8 mouse cellular contexts compared by ENCODE assay signal in the genomic region with DNA sequence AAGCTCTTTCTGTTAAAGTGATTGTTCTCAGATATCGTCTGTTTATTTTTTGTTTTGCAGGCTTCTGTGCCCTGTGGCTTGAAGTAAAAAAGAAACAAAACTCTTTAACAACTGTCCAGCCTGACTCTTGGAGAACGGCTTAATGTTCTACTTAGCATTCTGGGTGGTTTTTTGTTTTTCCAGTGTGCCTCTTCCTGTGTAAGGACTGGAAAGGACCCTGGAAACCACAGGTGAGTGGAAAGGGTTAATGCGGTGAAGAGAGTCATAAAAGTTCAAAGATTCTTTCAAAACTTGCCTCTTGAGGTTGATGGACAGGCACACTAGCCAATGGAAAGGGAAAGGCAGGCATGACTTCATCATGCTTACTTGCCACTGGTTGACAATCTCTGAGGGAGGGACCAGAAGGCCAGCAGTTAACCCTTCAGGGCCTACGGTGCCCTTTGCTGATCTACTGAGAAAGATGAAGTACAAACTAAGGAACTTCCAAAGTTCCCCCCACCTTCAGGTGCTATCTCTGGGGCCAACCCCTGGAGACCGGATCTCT. TPM values are rescaled to one million over a fixed set of nuclear protein-coding genes. Genes with fewer than 3 reads are reported as not detected.
DNase-seq lines count a peak whose midpoint lies in the region; ATAC-seq and TF ChIP-seq lines count a peak whose summit lies in the region.

No protein-coding gene starts in this region.

- 7% methylated on average over 5 of the region's 5 CpGs for WGBS in forebrain, embryonic 11.5 days
- 11% methylated on average over 5 of the region's 5 CpGs for WGBS in heart, embryonic 15.5 days
- WGBS in liver, embryonic 14.5 days (ENCODE audit: insufficient replicate concordance) = 5% methylated on average over 5 of the region's 5 CpGs
- 9% methylated on average over 5 of the region's 5 CpGs for WGBS in neural tube, embryonic 11.5 days

- peaks cover 17% of the 10 kb centered on the region for H3K4me1 ChIP-seq in forebrain, embryonic 11.5 days (replicated peaks; ENCODE audit: control insufficient read depth, insufficient read depth, low read length)
- H3K4me1 ChIP-seq in heart, embryonic 15.5 days (replicated peaks) = peaks cover 36% of the 10 kb centered on the region
- H3K4me1 ChIP-seq in liver, embryonic 14.5 days (replicated peaks; ENCODE audit: control insufficient read depth in 2 of 2, insufficient read depth in 2 of 2, low read length in 1 of 2) = peaks cover 3 to 23% of the 10 kb centered on the region in 2 experiments
- peaks cover 26% of the 10 kb centered on the region for H3K4me1 ChIP-seq in neural tube, embryonic 11.5 days (ENCODE audit: control insufficient read depth, insufficient read depth, low read length)

- DNase-seq in 416B (ENCODE audit: low read depth) = peak; percentile 99
- peak; percentile 91 for DNase-seq in adrenal gland, adult 2 months
- peak; percentile 86 for DNase-seq in forebrain, embryonic 11.5 days (ENCODE audit: low spot score)
- peak; percentile 96 for DNase-seq in kidney, postnatal 10 days
- peak; percentile 86 to 90 (median 89) for DNase-seq in liver, embryonic 14.5 days (ENCODE audit: low read depth in 3 of 3, low spot score in 3 of 3)
- DNase-seq in neural tube, embryonic 11.5 days (ENCODE audit: low spot score) = peak; percentile 91
- peak; percentile 94 for DNase-seq in testis, postnatal 10 days (ENCODE audit: low spot score)

- ATAC-seq in forebrain, embryonic 11.5 days (replicated peaks; ENCODE audit: low FRiP score) = peak; percentile 86
- peak; percentile 81 for ATAC-seq in heart, embryonic 15.5 days (replicated peaks; ENCODE audit: insufficient number of reproducible peaks, insufficient read depth, low FRiP score, low read depth)
- ATAC-seq in liver, embryonic 14.5 days (ENCODE audit: insufficient read depth) = peak; percentile 85
- ATAC-seq in neural tube, embryonic 11.5 days (ENCODE audit: insufficient read depth, low FRiP score, low TSS enrichment) = 0 out of 2 replicates have a peak, but pooled peaks have one; percentile 58

- TF ChIP-seq CTCF in liver, embryonic 14.5 days (IDR thresholded peaks at IDR 0.05; ENCODE audit: low read depth) = no peak

- no peaks in the 10 kb centered on the region for H3K36me3 ChIP-seq in forebrain, embryonic 11.5 days (ENCODE audit: control insufficient read depth, insufficient read depth, low read length)
- H3K36me3 ChIP-seq in heart, embryonic 15.5 days = no peaks in the 10 kb centered on the region
- no peaks in the 10 kb centered on the region for H3K36me3 ChIP-seq in liver, embryonic 14.5 days (replicated peaks; ENCODE audit: control insufficient read depth, insufficient read depth, low read depth)
- no peaks in the 10 kb centered on the region for H3K36me3 ChIP-seq in neural tube, embryonic 11.5 days (ENCODE audit: control insufficient read depth, insufficient read depth, low read length)

- H3K9ac ChIP-seq in forebrain, embryonic 11.5 days (ENCODE audit: low read length) = peak overlapping the region; percentile 9; the same call in 1 of the 2 replicates
- H3K9ac ChIP-seq in heart, embryonic 15.5 days = no peak overlapping the region
- peak overlapping the region; percentile 44 for H3K9ac ChIP-seq in liver, embryonic 14.5 days (replicated peaks)
- H3K9ac ChIP-seq in neural tube, embryonic 11.5 days (ENCODE audit: low read length) = no peak overlapping the region

- no peak overlapping the region for H3K4me3 ChIP-seq in forebrain, embryonic 11.5 days (ENCODE audit: low read depth, low read length)
- peak overlapping the region; percentile 25 for H3K4me3 ChIP-seq in heart, embryonic 15.5 days
- peak overlapping the region; percentile 5 to 21; a peak in 1 of 4 replicates for H3K4me3 ChIP-seq in liver, embryonic 14.5 days (ENCODE audit: insufficient read depth in 1 of 2, low read depth in 2 of 2, low read length in 2 of 2)
- H3K4me3 ChIP-seq in neural tube, embryonic 11.5 days (ENCODE audit: low read depth, low read length) = no peak overlapping the region

- H3K27ac ChIP-seq in forebrain, embryonic 11.5 days (ENCODE audit: low read depth, low read length) = no peak overlapping the region
- H3K27ac ChIP-seq in heart, embryonic 15.5 days = peak overlapping the region; percentile 17; the same call in 1 of the 2 replicates
- H3K27ac ChIP-seq in liver, embryonic 14.5 days = no peak overlapping the region
- no peak overlapping the region for H3K27ac ChIP-seq in neural tube, embryonic 11.5 days (ENCODE audit: low read depth, low read length)

- H3K9me3 ChIP-seq in forebrain, embryonic 11.5 days (ENCODE audit: control insufficient read depth, low read length) = no peaks in the 10 kb centered on the region
- H3K9me3 ChIP-seq in heart, embryonic 15.5 days (replicated peaks) = no peaks in the 10 kb centered on the region
- H3K9me3 ChIP-seq in liver, embryonic 14.5 days (ENCODE audit: control insufficient read depth, low read length) = no peaks in the 10 kb centered on the region
- H3K9me3 ChIP-seq in neural tube, embryonic 11.5 days (ENCODE audit: control insufficient read depth, low read length) = no peaks in the 10 kb centered on the region

- no peak for TF ChIP-seq EP300 in liver, embryonic 14.5 days (IDR thresholded peaks at IDR 0.05; ENCODE audit: low read depth)

- H3K4me2 ChIP-seq in forebrain, embryonic 11.5 days (ENCODE audit: low read depth, low read length, severe bottlenecking) = peak overlapping the region; percentile 6; the same call in 1 of the 2 replicates
- peak overlapping the region; percentile 53 for H3K4me2 ChIP-seq in heart, embryonic 15.5 days
- H3K4me2 ChIP-seq in liver, embryonic 14.5 days (ENCODE audit: low read depth) = peak overlapping the region; percentile 54
- H3K4me2 ChIP-seq in neural tube, embryonic 11.5 days (ENCODE audit: low read depth) = peak overlapping the region; percentile 12; the same call in 1 of the 2 replicates

- H3K27me3 ChIP-seq in forebrain, embryonic 11.5 days (ENCODE audit: control insufficient read depth, insufficient read depth, low read length) = no peaks in the 10 kb centered on the region
- H3K27me3 ChIP-seq in heart, embryonic 15.5 days = no peaks in the 10 kb centered on the region
- H3K27me3 ChIP-seq in liver, embryonic 14.5 days (ENCODE audit: control insufficient read depth, insufficient read depth, low read length) = no peaks in the 10 kb centered on the region
- H3K27me3 ChIP-seq in neural tube, embryonic 11.5 days (ENCODE audit: control insufficient read depth, insufficient read depth, low read length) = no peaks in the 10 kb centered on the region

RNA-seq across cellular contexts. Expression of a gene that starts 4.8 kb away (rescaled TPM):
- total RNA-seq in adrenal gland, adult 2 months (2021) = 10 to 100 TPM; 13.5 to 15.0 TPM
- 11.7 and 12.5 TPM in 2 replicates for polyA plus RNA-seq in adrenal gland, adult 2 months (2012; rRNA removed)
- 78.0 and 92.4 TPM in 2 replicates for polyA plus RNA-seq in forebrain, embryonic 11.5 days (2014; fragmentation: Nextera tagmentation; extraction: Ambion mirVana)
- polyA plus RNA-seq in heart, embryonic 15.5 days (2015; fragmentation: Nextera tagmentation; extraction: Ambion mirVana) = 23.9 and 29.0 TPM in 2 replicates
- 8.1 and 10.0 TPM in 2 replicates for polyA plus RNA-seq in liver, embryonic 14.5 days (2012; rRNA removed)
- polyA plus RNA-seq in liver, embryonic 14.5 days (2014; fragmentation: Nextera tagmentation; extraction: Ambion mirVana) = 11.7 and 12.3 TPM in 2 replicates
- polyA plus RNA-seq in neural tube, embryonic 11.5 days (2014; fragmentation: Nextera tagmentation; extraction: Ambion mirVana) = 70.3 and 74.1 TPM in 2 replicates

RNA-seq across cellular contexts. Expression of a gene that starts 20.5 kb away (rescaled TPM):
- 10 to 100 TPM in 1 of 2 experiments, 1 to 10 TPM in 1; 9.8 to 13.6 TPM for total RNA-seq in adrenal gland, adult 2 months (2021)
- 56.8 and 67.8 TPM in 2 replicates for polyA plus RNA-seq in adrenal gland, adult 2 months (2012; rRNA removed)
- 9.6 and 9.8 TPM in 2 replicates for polyA plus RNA-seq in forebrain, embryonic 11.5 days (2014; fragmentation: Nextera tagmentation; extraction: Ambion mirVana)
- 17.3 and 19.0 TPM in 2 replicates for polyA plus RNA-seq in heart, embryonic 15.5 days (2015; fragmentation: Nextera tagmentation; extraction: Ambion mirVana)
- polyA plus RNA-seq in liver, embryonic 14.5 days (2012; rRNA removed) = 7.4 and 9.2 TPM in 2 replicates
- 6.3 and 8.1 TPM in 2 replicates for polyA plus RNA-seq in liver, embryonic 14.5 days (2014; fragmentation: Nextera tagmentation; extraction: Ambion mirVana)
- 8.5 and 8.7 TPM in 2 replicates for polyA plus RNA-seq in neural tube, embryonic 11.5 days (2014; fragmentation: Nextera tagmentation; extraction: Ambion mirVana)

RNA-seq across cellular contexts. Expression of a gene that starts 52.4 kb away (rescaled TPM):
- not detected for total RNA-seq in adrenal gland, adult 2 months (2021)
- polyA plus RNA-seq in adrenal gland, adult 2 months (2012; rRNA removed) = not detected in 2 replicates
- polyA plus RNA-seq in forebrain, embryonic 11.5 days (2014; fragmentation: Nextera tagmentation; extraction: Ambion mirVana) = not detected in 2 replicates
- not detected in 2 replicates for polyA plus RNA-seq in heart, embryonic 15.5 days (2015; fragmentation: Nextera tagmentation; extraction: Ambion mirVana)
- polyA plus RNA-seq in liver, embryonic 14.5 days (2012; rRNA removed) = not detected in 2 replicates
- not detected in 2 replicates for polyA plus RNA-seq in liver, embryonic 14.5 days (2014; fragmentation: Nextera tagmentation; extraction: Ambion mirVana)
- not detected in 2 replicates for polyA plus RNA-seq in neural tube, embryonic 11.5 days (2014; fragmentation: Nextera tagmentation; extraction: Ambion mirVana)

Comparison
In these comparisons a context has a peak if more than half of its experiments do, and no peak if none do; other contexts are left out.
1. H3K4me3 ChIP-seq: peak in heart, embryonic 15.5 days (single experiment) and liver, embryonic 14.5 days (2 of 2); none in forebrain, embryonic 11.5 days (single experiment) and neural tube, embryonic 11.5 days (single experiment).
2. H3K9ac ChIP-seq: peak in forebrain, embryonic 11.5 days (single experiment) and liver, embryonic 14.5 days (single experiment); none in heart, embryonic 15.5 days (single experiment) and neural tube, embryonic 11.5 days (single experiment).
3. Peak in every context shown above with its lines, with median percentiles within 50 percentile points of each other: DNase-seq, ATAC-seq and H3K4me2 ChIP-seq.